Mouse (Mus musculus) neural tube, embryonic 11.5 days (tissue): ENCODE data around the gene Dgkh. TPM values are rescaled to one million over a fixed set of nuclear protein-coding genes. Genes with fewer than 3 reads are reported as not detected.
"Not testable (repeated sequence)": the region's sequence is repeated elsewhere in the genome, so short reads cannot be mapped to it uniquely, and the experiment has no call there.

ENCODE experiments used
- ATAC-seq: fragments of 200-750 bp; cut with Nextera tagmentation; 2 replicates; pipeline ENCODE4 v1.8.0; 2017; ENCODE audit warnings: moderate number of reproducible peaks, mild to moderate bottlenecking, moderate TSS enrichment, moderate library complexity; ENCODE audit not compliant: insufficient read depth, low FRiP score, low TSS enrichment
- DNase-seq: peaks from one replicate; pipeline ENCODE4 v3.0.0-alpha.2; 2015; ENCODE audit warnings: low spot score
- H3K27ac ChIP-seq: fragments of 300-500 bp; sonication (generic); 2 replicates; pipeline ENCODE4 v1.5.1; 2014; ENCODE audit warnings: low read depth, mild to moderate bottlenecking, low read length
- H3K27me3 ChIP-seq: fragments of 300-500 bp; sonication (generic); 2 replicates; pipeline ENCODE4 v1.6.1; 2014; ENCODE audit warnings: mild to moderate bottlenecking, low read length, mixed read lengths; ENCODE audit not compliant: control insufficient read depth, insufficient read depth
- H3K36me3 ChIP-seq: fragments of 300-500 bp; sonication (generic); 2 replicates; pipeline ENCODE4 v1.6.1; 2014; ENCODE audit warnings: mild to moderate bottlenecking, low read length, moderate library complexity, mixed read lengths; ENCODE audit not compliant: control insufficient read depth, insufficient read depth
- H3K4me1 ChIP-seq: fragments of 300-500 bp; sonication (generic); 2 replicates; pipeline ENCODE4 v1.6.1; 2014; ENCODE audit warnings: low read length, mixed read lengths; ENCODE audit not compliant: control insufficient read depth, insufficient read depth
- H3K4me2 ChIP-seq: fragments of 300-500 bp; sonication (generic); 2 replicates; pipeline ENCODE4 v1.6.1; 2014; ENCODE audit warnings: low read depth, mild to moderate bottlenecking, moderate library complexity
- H3K4me3 ChIP-seq: fragments of 300-500 bp; sonication (generic); 2 replicates; pipeline ENCODE4 v1.5.1; 2014; ENCODE audit warnings: low read depth, low read length
- H3K9ac ChIP-seq: fragments of 300-500 bp; sonication (generic); 2 replicates; pipeline ENCODE4 v1.6.1; 2014; ENCODE audit warnings: mild to moderate bottlenecking, low read length
- H3K9me3 ChIP-seq: fragments of 300-500 bp; sonication (generic); 2 replicates; pipeline ENCODE4 v1.6.1; 2016; ENCODE audit warnings: low read length; ENCODE audit not compliant: control insufficient read depth
- WGBS: fragments of 180-500 bp; shearing (Covaris S2); extraction: QIAGEN DNeasy Blood & Tissue Kit; methylation state at CpG from one replicate; pipeline ENCODE4 v1.1.7; 2014; 5-methylcytosine and 5-hydroxymethylcytosine counted together
- polyA plus RNA-seq: library from polyadenylated mRNA; unstranded; fragments of >200 nt; fragmentation: Nextera tagmentation; extraction: Ambion mirVana; gene quantifications from 2 replicates; pipeline ENCODE4 v1.2.1, GENCODE M21; 2014

Gene Dgkh
- polyA plus RNA-seq, 1 experiment from 2014 or later = 8.2 TPM

DNA sequence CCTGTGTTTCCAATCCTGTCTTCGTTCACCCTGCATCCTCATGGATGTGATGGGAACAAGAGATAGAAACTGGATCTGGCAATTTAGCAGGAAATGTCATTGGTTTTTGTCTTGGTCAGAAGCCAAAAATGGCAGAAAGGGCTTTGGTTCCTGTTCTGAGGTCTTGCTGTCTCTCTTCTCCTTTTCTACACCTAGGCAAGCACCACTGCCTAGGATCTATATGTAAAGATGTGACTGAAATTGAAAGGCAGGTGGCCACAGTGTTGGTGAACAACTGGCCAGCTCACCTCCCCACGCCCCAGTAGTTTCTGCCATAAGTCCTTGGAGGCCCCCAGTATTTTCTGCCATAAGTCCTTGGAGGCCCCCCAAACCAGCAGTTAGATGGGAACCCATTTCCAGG is 16.1 kb upstream of the Dgkh start:
- no peak for DNase-seq
- Histone ChIP-seq H3K27me3 (no peaks in the 10 kb centered on the region), H3K4me2 (no peak overlapping the region), H3K4me3 (no peak overlapping the region), H3K9me3 (no peaks in the 10 kb centered on the region), H3K9ac (no peak overlapping the region), H3K4me1 (no peaks in the 10 kb centered on the region), H3K27ac (no peak overlapping the region), H3K36me3 (no peaks in the 10 kb centered on the region)
- ATAC-seq = no peak
- 95% methylated on average over 2 of the region's 2 CpGs for WGBS

DNA sequence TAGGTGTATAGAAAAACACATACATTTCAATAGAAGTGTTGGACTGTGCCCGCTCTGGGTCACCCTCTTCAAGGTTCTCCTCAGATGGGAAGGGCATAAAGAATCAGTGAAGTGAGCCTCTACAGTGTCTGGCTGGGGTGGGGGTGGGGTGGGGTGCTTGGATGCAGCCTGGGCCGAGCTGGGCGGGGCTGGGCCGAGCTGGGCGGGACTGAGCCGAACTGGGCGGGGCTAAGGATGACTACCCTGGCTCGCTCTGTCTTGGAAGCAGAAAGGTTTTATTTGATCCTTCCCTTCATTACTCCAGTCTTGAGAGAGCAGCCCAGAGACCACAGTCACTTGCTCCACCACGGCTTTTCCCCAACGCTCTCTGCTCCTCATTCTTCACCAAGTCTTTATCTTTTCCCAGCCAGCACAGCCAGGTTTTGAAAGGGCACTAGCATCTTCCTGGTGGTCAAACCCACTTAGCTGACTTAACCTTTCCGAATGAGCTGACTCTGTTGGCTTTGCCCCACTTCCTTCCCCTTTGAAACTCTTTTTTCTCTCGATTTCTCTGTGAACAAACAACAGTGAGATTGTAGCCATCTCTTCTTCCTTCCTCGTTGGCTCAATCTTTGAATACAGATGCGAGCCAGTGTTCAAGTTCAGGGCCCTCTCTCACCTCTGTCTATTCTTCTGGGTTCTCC is 15.5 kb upstream of the Dgkh start:
- Histone ChIP-seq H3K4me3 (no peak overlapping the region), H3K27me3 (no peaks in the 10 kb centered on the region), H3K27ac (no peak overlapping the region), H3K9ac (no peak overlapping the region), H3K9me3 (no peaks in the 10 kb centered on the region), H3K36me3 (no peaks in the 10 kb centered on the region), H3K4me2 (no peak overlapping the region), H3K4me1 (no peaks in the 10 kb centered on the region)
- ATAC-seq (no peak), DNase-seq (no peak)
- 54% methylated on average over 14 of the region's 14 CpGs for WGBS

DNA sequence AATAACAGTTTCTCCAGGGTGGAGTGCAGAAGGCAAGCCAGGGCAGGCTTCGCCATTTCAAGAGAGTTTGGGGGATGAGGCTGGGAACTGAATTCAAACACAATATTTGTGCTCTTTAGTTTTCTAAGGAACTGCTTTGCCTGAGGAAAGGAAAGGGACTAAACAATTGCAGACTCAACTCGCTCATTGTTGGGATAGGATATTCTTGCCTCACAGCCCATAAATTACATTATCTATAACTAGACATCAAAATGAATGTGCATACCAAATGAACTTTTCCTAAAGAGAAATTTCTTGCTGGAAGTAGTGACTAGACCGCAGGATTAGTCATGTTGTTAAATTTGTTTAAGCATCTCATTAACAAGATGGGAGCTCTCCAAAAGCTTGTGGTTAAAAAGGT is 14.9 kb upstream of the Dgkh start:
- Histone ChIP-seq H3K36me3 (no peaks in the 10 kb centered on the region), H3K4me2 (no peak overlapping the region)
- 88% methylated on average over 3 of the region's 3 CpGs for WGBS

DNA sequence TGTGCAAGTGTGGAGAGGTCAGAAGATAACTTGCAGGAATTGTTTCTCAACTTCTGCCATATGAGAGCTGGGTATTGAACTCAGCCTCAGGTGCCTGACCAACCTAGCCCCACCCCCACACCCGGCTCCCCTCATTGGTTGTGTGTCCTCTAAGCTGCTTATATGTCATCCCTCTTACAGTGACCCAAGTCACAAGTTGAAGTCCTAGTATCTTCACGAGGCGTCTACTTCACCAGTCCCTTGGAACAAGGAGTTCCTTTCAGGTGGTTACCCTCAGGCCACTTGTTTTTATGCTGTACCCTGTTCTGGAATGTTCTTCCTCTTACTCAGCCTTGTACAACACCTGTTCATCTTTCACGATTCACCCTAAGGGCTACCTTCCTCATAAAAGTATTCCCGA is 2.0 kb upstream of the Dgkh start:
- Histone ChIP-seq H3K4me3 (no peak overlapping the region), H3K36me3 (no peaks in the 10 kb centered on the region), H3K4me1 (no peaks in the 10 kb centered on the region), H3K9ac (no peak overlapping the region), H3K4me2 (no peak overlapping the region), H3K9me3 (no peaks in the 10 kb centered on the region), H3K27ac (no peak overlapping the region), H3K27me3 (no peaks in the 10 kb centered on the region)
- DNase-seq = no peak
- no peak for ATAC-seq
- 61% methylated on average over 5 of the region's 5 CpGs for WGBS

More for the DNA sequence above, 14.9 kb upstream of the Dgkh start:
- ATAC-seq (no peak), DNase-seq (no peak)
- no peaks in the 10 kb centered on the region for H3K9me3 ChIP-seq
- H3K4me3 ChIP-seq = no peak overlapping the region
- H3K4me1 ChIP-seq = no peaks in the 10 kb centered on the region
- no peak overlapping the region for H3K9ac ChIP-seq
- no peaks in the 10 kb centered on the region for H3K27me3 ChIP-seq
- no peak overlapping the region for H3K27ac ChIP-seq

DNA sequence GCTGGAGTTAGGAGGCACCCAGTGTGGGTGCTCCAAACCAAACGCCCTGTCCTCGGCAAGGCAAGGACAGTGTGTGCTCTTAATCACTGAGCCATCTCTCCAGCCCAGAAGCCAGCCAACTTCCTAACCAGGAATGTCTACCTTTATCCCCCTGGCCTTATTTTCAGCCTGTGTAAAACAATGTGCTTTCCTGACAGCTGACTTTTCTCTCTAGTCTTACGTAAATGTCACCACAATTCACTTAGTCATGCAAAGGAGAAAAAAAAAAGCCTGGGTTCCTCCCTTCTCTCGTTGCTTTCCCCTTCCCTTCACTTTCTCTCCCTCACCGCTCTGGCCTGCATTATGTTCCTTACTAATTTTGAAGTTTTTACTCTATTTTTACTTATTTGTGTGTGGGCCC is 1.6 kb upstream of the Dgkh start:
- not testable (repeated sequence) for H3K27ac ChIP-seq, H3K4me2 ChIP-seq, DNase-seq, H3K9ac ChIP-seq, ATAC-seq, H3K36me3 ChIP-seq, H3K4me3 ChIP-seq, H3K27me3 ChIP-seq, H3K4me1 ChIP-seq, H3K9me3 ChIP-seq
- WGBS = 29% methylated on average over 5 of the region's 5 CpGs

DNA sequence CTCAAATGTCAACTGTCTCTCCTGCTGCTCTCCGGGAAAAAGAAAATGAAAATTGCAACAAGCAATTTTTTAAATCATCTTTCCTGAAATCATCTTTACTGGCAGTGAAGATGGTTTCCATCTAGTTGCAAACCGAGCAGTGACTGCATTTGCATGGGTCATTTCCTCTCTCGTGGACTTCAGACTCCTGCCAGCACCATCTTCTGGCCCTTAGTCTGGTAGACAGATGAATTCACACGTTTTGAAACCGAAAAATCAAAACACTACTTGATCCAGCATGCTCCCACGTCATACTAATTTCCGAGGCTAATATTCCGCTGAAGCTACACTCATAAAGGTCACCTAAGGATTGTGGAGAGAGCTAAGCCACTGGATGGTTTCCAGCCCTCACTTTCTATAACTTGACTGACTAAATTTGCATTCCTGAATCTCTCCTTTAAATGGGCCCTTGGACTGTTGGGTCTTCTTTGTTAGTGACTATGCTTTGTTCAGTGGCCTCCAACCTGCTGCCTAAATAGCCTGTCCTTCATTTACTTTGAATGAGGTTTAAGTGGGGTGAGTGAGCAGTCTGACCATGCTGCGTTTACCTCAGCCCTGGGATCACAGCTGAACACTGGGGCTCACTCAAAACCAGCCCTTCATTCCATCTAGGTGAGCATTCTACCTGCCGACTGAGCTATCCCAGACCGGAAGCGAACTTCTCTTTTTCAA is 945 bp upstream of the Dgkh start:
- Histone ChIP-seq H3K27ac (no peak overlapping the region; the same call in 1 of the 2 replicates), H3K9ac (peak overlapping the region; percentile 90), H3K4me2 (peak overlapping the region; percentile 98), H3K9me3 (no peaks in the 10 kb centered on the region), H3K4me1 (no peaks in the 10 kb centered on the region), H3K36me3 (no peaks in the 10 kb centered on the region), H3K4me3 (peak overlapping the region; percentile 77), H3K27me3 (no peaks in the 10 kb centered on the region)
- 23% methylated on average over 12 of the region's 12 CpGs for WGBS
- DNase-seq (no peak), ATAC-seq (no peak)

DNA sequence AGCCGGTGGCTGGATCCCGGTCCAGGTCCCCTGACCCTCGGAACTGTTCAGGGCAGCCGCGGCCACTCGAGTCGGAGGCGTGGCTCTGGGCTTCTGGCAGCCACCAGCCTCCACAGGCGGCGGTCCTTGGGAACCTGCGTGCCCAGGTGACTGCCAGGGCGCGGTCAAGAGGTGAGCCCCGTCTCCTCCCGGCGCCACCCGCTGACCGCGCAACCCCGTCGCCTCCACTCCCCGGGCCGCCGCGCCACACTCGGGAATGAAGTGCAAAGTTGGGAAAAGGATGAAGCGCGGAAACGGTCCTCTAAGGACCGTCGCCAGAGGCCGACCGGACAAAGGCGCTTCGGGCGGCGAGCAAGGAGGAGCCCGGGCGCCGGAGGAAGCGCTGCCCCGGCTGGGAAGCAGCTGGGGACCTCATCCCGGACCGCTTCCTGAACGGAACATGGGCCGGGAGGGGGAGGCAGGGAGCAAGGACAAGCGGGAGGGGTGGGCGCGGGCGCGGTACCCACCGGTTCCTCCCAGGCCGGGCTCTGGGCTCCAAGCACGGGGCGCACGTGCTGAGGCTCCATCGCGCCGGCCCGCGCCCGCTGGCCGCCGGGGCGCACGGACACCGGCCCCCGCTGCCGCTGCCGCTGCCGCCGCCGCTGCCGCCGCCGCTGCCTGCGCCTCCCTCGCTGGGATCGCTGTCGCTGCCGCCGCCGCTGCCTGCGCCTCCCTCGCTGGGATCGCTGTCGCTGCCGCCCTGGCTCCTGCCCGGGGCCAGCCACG is 542 bp downstream of the Dgkh start:
- Histone ChIP-seq H3K9me3 (no peaks in the 10 kb centered on the region), H3K27me3 (no peaks in the 10 kb centered on the region), H3K36me3 (no peaks in the 10 kb centered on the region), H3K4me3 (peak overlapping the region; percentile 77), H3K4me2 (peak overlapping the region; percentile 98), H3K4me1 (no peaks in the 10 kb centered on the region), H3K27ac (peak overlapping the region; percentile 73), H3K9ac (peak overlapping the region; percentile 90)
- under 1% methylated on average over 61 of the region's 90 CpGs for WGBS
- ATAC-seq (peak; percentile 62), DNase-seq (peak; percentile 54)

DNA sequence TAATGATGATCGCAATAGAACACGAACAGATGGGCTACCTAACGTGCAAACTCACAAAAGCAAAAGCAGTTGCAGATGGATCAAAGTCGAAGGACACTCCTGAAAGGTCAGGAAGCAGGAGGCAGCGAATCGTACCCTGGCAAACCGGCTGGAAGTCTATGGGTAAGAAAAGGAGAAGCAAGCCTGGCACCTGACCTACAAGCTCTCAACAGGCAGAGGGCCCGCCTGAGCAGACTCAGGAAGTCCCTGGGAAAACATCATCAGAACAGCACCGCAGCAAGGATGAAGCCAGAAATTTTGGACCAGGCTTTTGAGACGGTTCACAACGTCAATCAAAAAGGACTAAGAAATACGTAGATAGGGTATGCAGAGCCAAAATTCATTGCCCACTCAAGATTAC is 1.3 kb downstream of the Dgkh start:
- Histone ChIP-seq H3K9ac (peak overlapping the region; percentile 90; the same call in 1 of the 2 replicates), H3K4me1 (no peaks in the 10 kb centered on the region), H3K4me3 (peak overlapping the region; percentile 77), H3K36me3 (no peaks in the 10 kb centered on the region), H3K27ac (no peak overlapping the region), H3K4me2 (peak overlapping the region; percentile 98), H3K9me3 (no peaks in the 10 kb centered on the region), H3K27me3 (no peaks in the 10 kb centered on the region)
- no peak for ATAC-seq
- DNase-seq = peak; percentile 40
- 6% methylated on average over 12 of the region's 12 CpGs for WGBS
